Mouse (Mus musculus) intestine, postnatal 0 days (tissue): ENCODE measurements around the gene Sri. TPM values are rescaled to one million over a fixed set of nuclear protein-coding genes. Genes with fewer than 3 reads are reported as not detected.

Experiments
- ATAC-seq: fragments of 200-750 bp; cut with Nextera tagmentation; 2 replicates; pipeline ENCODE4 v1.8.0; 2017; ENCODE audit warnings: mild to moderate bottlenecking, moderate TSS enrichment, moderate library complexity
- H3K27ac ChIP-seq: fragments of 300-500 bp; sonication (generic); 2 replicates; pipeline ENCODE4 v1.5.1; 2014; ENCODE audit warnings: mild to moderate bottlenecking, low read depth, low read length, moderate library complexity
- H3K27me3 ChIP-seq: fragments of 300-500 bp; sonication (generic); replicated peaks from 2 replicates; pipeline ENCODE4 v1.6.1; 2014; ENCODE audit warnings: low read length, mixed read lengths; ENCODE audit not compliant: control insufficient read depth, insufficient read depth
- H3K36me3 ChIP-seq: fragments of 300-500 bp; sonication (generic); 2 replicates; pipeline ENCODE4 v1.6.1; 2014; ENCODE audit warnings: mild to moderate bottlenecking, moderate library complexity; ENCODE audit not compliant: control insufficient read depth, insufficient read depth
- H3K4me1 ChIP-seq: fragments of 300-500 bp; sonication (generic); replicated peaks from 2 replicates; pipeline ENCODE4 v1.6.1; 2014; ENCODE audit warnings: antibody characterized with exemption, low read length, mixed read lengths; ENCODE audit not compliant: control insufficient read depth, insufficient read depth
- H3K4me2 ChIP-seq: fragments of 300-500 bp; sonication (generic); replicated peaks from 2 replicates; pipeline ENCODE4 v1.6.1; 2014; ENCODE audit warnings: low read depth, mild to moderate bottlenecking, moderate library complexity
- H3K4me3 ChIP-seq: fragments of 300-500 bp; sonication (generic); 2 replicates; pipeline ENCODE4 v1.5.1; 2014; ENCODE audit warnings: low read depth, low read length
- H3K9ac ChIP-seq: fragments of 300-500 bp; sonication (generic); 2 replicates; pipeline ENCODE4 v1.6.1; 2014; ENCODE audit warnings: mild to moderate bottlenecking, low read depth, low read length
- H3K9me3 ChIP-seq: fragments of 300-500 bp; sonication (generic); 2 replicates; pipeline ENCODE4 v1.6.1; 2016; ENCODE audit warnings: mixed run types; ENCODE audit not compliant: control insufficient read depth
- CTCF ChIP-seq: sonication (generic); IDR thresholded peaks from 2 replicates; pipeline ENCODE4 v1.5.1; 2016; ENCODE audit warnings: low read depth, mild to moderate bottlenecking, control low read depth, antibody characterized with exemption, moderate library complexity
- WGBS: fragments of 180-500 bp; shearing (Covaris S2); extraction: QIAGEN DNeasy Blood & Tissue Kit; methylation state at CpG from one replicate; pipeline ENCODE4 v1.1.7; 2014; 5-methylcytosine and 5-hydroxymethylcytosine counted together
- polyA plus RNA-seq: library from polyadenylated mRNA; unstranded; fragments of >200 nt; fragmentation: Nextera tagmentation; extraction: Ambion mirVana; gene quantifications from 2 replicates; pipeline ENCODE4 v1.2.1, GENCODE M21; 2015

Gene Sri
- polyA plus RNA-seq, 1 experiment from 2014 or later = 322 TPM

DNA sequence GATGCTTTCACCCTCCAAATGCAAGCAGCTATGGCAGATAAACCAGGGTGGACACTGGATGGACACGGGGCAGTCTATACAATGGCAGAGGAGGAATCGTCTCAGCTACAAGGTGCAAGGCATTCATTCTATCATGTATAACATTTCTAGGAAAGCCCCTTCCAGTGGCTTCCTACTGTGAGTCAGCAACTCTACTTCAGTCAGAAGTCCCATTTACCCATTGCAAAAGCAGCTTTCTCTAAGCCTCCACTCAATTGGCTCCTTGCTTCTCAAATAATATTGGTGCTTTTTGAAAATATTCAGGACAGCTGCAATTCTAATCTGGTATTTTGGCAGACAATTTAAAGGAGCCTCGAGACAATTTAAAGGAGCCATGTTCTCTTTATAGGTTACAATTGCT is 42.3 kb downstream of the Sri start:
- Histone ChIP-seq H3K27me3 (no peaks in the 10 kb centered on the region), H3K9ac (no peak overlapping the region), H3K4me2 (no peak overlapping the region), H3K36me3 (no peaks in the 10 kb centered on the region), H3K27ac (no peak overlapping the region), H3K9me3 (no peaks in the 10 kb centered on the region), H3K4me1 (no peaks in the 10 kb centered on the region), H3K4me3 (no peak overlapping the region)
- WGBS = 82% methylated on average over 3 of the region's 3 CpGs
- no peak for TF ChIP-seq CTCF
- no peak for ATAC-seq

DNA sequence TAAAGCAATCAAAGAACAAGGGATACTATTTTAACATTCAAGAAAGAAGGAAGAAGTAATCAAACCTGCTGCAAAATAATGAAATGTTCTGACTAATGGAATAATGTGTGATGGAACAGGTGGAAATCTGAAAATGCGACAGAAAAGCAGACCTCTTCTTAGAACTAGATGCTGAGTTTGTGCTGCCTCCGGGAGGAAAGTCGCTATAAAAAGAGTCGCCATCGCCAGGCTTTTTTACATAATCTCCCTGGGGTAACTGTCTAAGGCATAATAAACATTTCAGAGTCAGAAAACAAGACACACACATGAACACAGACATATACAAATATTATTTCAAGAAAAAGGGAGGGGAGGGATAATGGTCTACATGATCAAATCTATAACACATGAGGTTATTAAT is 49.0 kb downstream of the Sri start:
- no peaks in the 10 kb centered on the region for H3K4me1 ChIP-seq
- no peaks in the 10 kb centered on the region for H3K36me3 ChIP-seq
- H3K9me3 ChIP-seq = no peaks in the 10 kb centered on the region
- 91% methylated on average over 5 of the region's 5 CpGs for WGBS
- no peaks in the 10 kb centered on the region for H3K27me3 ChIP-seq
- no peak overlapping the region for H3K27ac ChIP-seq
- no peak for TF ChIP-seq CTCF
- no peak for ATAC-seq
- H3K4me3 ChIP-seq = no peak overlapping the region
- no peak overlapping the region for H3K9ac ChIP-seq
- H3K4me2 ChIP-seq = no peak overlapping the region

DNA sequence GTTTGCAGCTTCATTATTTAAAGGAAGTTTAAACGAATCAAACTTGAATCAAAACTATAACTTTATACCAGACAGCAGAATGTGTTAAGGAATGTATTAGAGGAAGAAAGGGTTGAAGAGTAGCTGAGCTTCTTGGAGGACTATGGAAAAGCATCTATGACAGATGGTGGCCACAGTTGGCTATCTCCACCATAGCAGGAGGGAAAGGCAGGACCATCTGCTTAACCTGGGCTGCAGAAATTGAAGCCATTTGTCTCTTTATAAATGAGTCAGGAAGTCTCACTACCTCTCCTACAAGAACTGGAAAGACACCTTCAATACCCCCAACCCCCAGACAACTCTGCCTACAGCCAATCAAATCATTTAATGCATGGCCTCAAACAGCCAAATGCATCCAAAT is 49.8 kb downstream of the Sri start:
- no peak for ATAC-seq
- no peak overlapping the region for H3K4me3 ChIP-seq
- H3K27me3 ChIP-seq = no peaks in the 10 kb centered on the region
- no peaks in the 10 kb centered on the region for H3K36me3 ChIP-seq
- no peak overlapping the region for H3K27ac ChIP-seq
- no peak for TF ChIP-seq CTCF
- no peaks in the 10 kb centered on the region for H3K9me3 ChIP-seq
- no peak overlapping the region for H3K9ac ChIP-seq
- WGBS = 78% methylated on average over 1 of the region's 1 CpGs
- H3K4me2 ChIP-seq = no peak overlapping the region
- no peaks in the 10 kb centered on the region for H3K4me1 ChIP-seq

DNA sequence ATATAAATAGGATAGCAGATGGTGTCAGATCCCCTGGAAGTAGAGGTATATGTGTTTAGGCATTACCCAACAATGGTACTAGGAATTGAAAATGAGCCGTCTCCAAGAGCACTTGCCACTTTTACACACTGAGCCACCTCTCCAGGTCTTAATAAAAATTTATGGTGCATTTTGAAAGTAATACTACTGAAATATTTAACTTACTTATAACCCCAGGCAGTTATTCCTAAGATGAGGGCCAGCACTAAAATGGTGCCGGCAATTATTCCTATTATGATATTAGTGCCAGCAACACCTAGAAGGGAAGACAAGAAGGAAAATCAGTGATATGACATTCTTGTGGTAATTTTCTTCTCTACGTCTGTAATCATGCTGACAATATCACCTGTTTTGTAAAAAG is 65.8 kb downstream of the Sri start:
- Histone ChIP-seq H3K4me3 (no peak overlapping the region), H3K27me3 (no peaks in the 10 kb centered on the region), H3K4me1 (no peaks in the 10 kb centered on the region), H3K27ac (no peak overlapping the region), H3K9ac (no peak overlapping the region), H3K4me2 (no peak overlapping the region), H3K9me3 (no peaks in the 10 kb centered on the region), H3K36me3 (no peaks in the 10 kb centered on the region)
- WGBS = 94% methylated on average over 3 of the region's 3 CpGs
- no peak for ATAC-seq
- no peak for TF ChIP-seq CTCF

DNA sequence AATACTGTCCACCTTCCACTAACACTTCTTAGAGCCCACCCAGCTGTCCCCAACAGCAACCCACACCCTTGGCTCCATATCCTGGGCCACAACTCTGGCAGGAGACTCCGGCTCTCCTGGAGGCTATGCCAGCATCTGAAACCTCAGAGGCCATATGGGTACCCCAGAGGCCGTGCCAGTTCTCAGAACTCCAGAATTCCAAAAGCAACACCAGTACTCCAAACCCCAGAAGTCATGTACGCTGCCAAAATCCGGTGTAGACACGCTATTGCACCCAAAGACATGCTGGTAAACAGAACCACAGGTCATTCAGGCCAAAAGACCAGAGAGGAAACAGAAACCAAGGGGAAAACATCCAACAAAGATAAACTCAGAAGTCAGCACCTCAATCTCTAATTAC is 66.4 kb downstream of the Sri start:
- H3K4me3 ChIP-seq = no peak overlapping the region
- WGBS = 93% methylated on average over 5 of the region's 5 CpGs
- H3K4me2 ChIP-seq = no peak overlapping the region
- H3K27ac ChIP-seq = no peak overlapping the region
- no peaks in the 10 kb centered on the region for H3K36me3 ChIP-seq
- no peaks in the 10 kb centered on the region for H3K9me3 ChIP-seq
- no peak for TF ChIP-seq CTCF
- H3K4me1 ChIP-seq = no peaks in the 10 kb centered on the region
- ATAC-seq = no peak
- H3K27me3 ChIP-seq = no peaks in the 10 kb centered on the region
- no peak overlapping the region for H3K9ac ChIP-seq

DNA sequence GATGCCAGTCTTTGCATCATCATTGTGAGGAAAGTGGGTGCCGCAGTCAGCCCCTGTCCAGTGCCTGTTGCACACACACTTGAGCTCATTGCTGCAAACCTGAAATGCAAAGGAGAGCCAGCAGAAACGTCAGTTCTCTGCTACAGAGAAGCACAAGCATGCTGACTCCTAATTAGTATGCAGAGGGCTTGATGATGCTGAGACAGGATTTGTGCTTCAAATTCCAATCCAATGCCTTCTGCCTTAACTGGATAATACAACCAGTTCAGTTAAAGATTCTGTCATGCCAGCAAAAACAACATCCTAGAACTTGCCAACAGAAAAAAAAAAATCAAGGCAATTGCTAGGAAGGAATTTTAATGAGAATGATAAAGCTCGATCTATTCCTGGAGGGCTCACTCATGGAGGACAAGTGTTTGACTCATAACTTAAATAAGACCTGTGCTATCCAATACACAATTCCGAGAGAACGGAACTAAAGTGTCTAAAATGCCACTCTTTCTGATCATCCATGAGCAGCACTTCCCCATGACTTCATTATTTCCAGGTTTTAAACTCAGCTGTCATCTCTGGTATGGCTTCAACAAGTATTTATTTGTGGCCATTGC is 70.8 kb downstream of the Sri start:
- Histone ChIP-seq H3K9me3 (no peaks in the 10 kb centered on the region), H3K9ac (no peak overlapping the region), H3K27me3 (no peaks in the 10 kb centered on the region), H3K4me2 (no peak overlapping the region), H3K36me3 (no peaks in the 10 kb centered on the region), H3K4me3 (no peak overlapping the region), H3K4me1 (no peaks in the 10 kb centered on the region), H3K27ac (no peak overlapping the region)
- 73% methylated on average over 5 of the region's 5 CpGs for WGBS
- TF ChIP-seq CTCF = no peak
- no peak for ATAC-seq

Other genes with a start within 250 kb of the Sri start
- 1.2 and 2.3 TPM in 2 replicates for gene Steap4, start 85.6 kb upstream of the Sri start, polyA plus RNA-seq